Mouse (Mus musculus): ENCODE measurements around the gene Ppm1l.

Ppm1l gene

DNA sequence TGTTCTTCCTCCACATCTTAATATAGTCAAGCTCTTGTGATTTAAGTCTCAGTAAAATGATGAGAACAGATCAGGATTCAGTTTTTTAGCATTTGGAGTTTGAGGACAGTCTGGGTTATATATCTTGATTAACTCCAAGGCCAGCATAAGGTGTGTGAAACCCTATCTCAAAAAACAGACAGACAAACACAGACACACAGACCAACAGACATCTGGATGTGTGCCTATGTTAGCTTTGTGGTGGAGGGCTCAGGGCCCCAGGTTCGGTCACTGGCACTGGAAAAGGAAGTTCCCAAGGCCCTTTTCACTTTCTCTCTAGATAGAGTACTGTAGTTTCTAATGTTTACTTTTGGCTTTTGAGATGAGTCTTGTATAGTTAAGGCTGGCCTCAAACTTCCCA is 23.8 kb downstream of the Ppm1l start:
- no peak for DNase-seq

DNA sequence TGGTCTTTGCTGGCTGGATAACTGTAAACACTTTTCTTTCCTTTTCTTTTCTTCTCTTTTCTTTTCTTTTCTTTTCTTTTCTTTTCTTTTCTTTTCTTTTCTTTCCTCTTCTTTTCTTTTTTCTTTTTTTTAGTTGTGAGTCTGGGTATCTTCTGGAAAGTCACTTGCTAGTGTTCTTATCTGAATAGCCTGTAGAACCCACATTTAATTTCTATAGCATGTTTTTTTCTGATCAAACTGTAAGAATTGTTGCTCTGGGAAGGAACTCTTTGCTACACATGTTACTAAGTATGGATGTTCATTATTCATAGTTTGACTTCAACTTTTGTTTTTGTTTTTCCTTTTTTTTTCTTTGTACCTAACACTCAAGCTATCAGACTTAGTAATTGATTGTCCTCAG is 24.3 kb downstream of the Ppm1l start:
- no peak for DNase-seq

GRCm38 (mm10) chr3:69341514-69341913 is 24.9 kb downstream of the Ppm1l start:
- no peak for DNase-seq

GRCm38 (mm10) chr3:69342247-69342921 is 25.7 kb downstream of the Ppm1l start:
- no peak for DNase-seq

- DNase-seq: no peak
These were observed 26.5 kb downstream of the Ppm1l start for GRCm38 (mm10) chr3:69343124-69343523.

- no peak for DNase-seq
These were observed 29.9 kb downstream of the Ppm1l start for GRCm38 (mm10) chr3:69346514-69346913.

DNA sequence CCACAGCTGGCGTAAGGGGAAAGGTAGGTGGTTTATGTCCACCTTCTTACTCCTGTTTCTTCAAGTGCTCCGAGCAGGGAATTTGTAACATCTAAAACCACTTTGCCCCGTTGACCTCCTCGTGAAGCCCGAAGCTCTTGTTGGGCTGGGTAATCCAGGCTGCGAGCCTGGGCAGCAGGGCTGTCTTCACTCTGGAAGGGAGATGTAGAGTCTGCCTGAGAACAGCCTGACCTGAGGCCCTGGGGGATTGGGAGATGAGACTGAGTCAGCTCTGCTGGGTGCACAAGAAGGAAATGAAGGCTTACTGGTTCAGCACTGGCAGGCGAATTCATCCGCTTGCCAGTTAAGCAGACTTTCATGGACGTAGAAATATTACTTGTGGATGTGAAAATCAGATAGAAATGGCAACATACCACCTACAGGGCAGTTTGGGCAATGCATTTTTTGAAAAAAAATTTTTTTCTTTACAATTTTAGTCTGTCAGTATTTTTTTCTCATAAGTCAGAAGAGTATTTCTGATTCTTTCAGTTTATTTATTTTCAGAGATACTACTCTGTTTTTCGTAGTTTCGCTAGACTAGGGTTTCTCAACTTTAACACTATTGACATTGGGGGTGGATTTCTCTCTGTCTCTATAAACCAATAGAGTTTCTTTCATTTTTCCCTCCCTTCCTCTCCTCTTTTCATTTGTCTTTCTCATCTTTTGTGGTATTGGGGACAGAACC is 31.7 kb downstream of the Ppm1l start:
- no peak for DNase-seq

- DNase-seq: no peak
These were observed 32.2 kb downstream of the Ppm1l start for GRCm38 (mm10) chr3:69348921-69349237.

DNA sequence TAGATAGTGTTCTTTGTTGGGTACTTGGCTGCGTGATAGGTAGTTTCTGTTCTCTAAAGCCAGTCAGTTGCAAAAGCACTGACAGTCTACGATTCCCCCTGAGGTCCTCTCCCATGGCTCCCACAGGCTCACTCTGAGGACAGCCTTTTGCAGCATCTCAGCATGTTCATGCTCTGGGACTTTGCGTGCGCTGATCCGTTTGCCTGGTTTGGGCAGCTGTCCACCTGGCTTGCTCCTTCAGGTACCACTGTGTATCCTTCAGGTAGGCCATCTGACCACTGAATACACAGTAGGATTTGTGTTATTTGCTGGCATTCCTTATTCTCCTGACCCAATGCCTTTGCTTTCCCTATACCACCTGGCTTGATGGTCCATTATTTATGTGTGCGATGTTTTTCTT is 33.3 kb downstream of the Ppm1l start:
- DNase-seq: no peak

- DNase-seq: no peak
These were observed 35.5 kb downstream of the Ppm1l start for GRCm38 (mm10) chr3:69352194-69352593.

DNA sequence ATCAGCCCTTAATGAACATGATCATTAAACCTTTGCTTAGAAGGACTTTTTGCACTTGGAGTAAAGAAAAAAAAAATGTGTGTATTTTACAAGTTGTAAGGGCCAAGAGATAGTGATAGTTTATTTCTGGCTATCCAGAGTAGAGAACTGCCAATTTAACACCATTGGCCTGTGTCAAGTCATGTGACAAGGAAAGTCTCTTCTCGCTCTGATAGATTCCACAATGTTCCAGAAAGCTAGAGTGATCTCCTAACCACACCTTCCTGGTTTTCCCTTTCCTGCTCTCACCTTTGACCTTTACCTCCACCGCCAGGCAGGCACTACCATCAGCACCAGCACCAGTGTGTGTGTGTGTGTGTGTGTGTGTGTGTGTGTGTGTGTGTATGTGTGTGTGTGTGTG is 38.0 kb downstream of the Ppm1l start:
- DNase-seq: no peak

DNA sequence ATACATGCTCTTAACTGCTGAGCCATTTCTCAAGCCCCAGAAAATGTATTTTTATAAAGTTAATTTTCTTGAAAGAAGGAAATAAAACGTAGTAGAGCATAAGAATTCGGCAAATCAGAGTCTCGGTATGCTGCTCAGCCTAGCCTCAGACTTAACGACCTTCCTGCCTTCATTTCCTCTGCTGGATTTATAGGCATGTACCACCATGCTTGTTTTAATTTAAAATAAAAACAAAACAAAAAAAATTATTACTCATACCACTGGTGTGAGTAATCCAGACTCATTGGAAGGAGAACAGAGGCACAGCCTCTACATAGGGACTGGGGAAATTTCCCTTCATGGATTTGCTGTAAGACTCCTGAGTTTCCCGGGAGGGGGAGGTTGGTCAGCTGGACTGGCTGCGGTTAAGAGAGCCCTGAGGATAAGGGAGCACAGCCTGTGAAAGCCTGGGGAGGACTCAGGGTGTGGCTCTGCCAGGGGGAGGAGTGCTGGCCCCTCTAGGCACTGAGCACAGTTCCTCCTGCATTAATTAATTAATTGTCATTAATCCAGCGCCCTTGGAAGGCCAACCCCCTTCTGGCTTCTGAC is 39.5 kb downstream of the Ppm1l start:
- no peak for DNase-seq

- no peak for DNase-seq
These were observed 40.1 kb downstream of the Ppm1l start for GRCm38 (mm10) chr3:69356781-69357180.

DNA sequence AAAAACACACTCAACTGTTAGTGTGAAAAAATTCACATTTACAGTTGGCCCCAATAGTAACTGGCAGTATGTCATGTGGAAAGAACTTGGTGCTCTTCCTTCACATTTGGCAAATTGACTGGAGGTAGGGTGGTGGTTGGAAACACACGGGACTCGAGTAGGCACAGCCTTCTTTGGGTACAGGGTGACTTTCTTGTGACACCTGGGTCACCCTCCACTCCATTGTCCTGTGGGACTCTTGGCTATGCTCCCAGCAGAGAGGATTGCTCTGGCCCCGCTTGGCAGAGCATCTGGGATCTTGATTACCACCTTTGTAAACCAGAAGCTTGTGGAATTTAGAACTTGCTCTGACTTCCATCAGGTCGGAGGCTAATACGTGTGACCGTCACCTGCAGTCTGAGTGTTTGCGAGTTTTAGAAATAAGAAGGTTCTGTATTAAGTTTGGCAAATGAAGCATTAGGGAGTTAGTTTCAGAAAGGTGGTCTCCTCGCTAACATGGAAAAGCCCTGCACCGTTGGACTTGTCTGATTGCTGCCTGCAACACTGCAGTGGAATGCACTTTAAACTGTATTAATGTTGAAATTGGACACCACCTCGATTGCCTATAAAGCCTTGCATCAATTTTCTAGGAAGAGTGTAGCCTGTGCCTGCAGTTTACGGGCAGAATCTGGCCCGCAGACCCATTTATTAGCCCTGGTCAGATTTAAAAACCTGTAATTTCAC is 41.4 kb downstream of the Ppm1l start:
- no peak for DNase-seq

- DNase-seq: no peak
These were observed 41.9 kb downstream of the Ppm1l start for GRCm38 (mm10) chr3:69358620-69358964.

DNA sequence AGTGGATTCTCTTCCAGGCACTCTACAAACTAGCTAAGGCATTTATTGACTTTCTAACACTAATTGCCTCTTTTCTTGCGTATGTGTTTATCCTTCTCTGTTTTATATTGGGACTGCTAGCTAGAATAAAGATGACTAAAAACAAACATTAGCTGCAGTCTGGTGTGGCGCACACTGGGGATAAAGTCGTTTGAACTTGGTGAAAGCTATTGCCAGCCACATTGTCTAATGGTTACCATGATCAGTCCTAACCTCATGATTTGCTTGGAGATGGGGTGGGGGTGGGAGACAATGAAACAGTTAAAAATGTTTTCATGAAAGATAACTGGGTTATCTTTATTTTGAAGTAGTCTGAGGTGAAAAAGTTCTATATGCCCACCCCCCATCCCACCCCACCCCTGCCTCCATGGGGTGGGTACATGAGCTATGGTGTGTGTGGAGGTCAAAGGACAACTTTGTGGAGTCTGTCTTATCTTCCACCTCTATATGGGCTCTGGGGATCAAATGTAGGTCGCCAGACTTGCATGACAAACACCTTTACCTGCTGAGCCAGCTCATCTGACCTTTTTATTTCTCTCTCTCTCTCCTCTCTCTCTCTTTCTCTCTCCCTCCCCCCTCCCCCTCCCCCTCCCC is 43.7 kb downstream of the Ppm1l start:
- no peak for DNase-seq

- peak; percentile 31 for DNase-seq
These were observed 45.1 kb downstream of the Ppm1l start for GRCm38 (mm10) chr3:69361487-69362349.

DNA sequence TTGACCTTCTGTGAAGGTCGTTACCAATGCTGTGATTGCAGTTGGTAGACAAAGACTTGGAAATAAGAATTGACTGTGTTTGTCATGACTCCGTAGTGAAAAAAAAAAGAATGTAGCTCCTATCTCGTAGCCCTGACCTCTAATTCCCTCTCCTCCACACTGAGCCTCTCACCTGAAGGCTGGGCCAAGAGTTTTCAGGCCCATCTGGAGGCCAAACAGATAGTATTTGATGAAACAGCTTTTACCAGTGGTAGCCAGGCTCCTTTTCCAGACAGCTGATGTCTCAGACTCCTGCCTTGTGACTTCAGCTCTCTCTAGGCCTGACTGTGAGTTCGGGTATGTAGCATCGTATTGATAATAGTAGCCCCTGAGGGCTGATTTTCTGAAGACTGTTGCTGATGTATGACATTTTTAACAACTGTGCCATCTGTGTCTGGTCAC is 45.7 kb downstream of the Ppm1l start:
- no peak for DNase-seq

GRCm38 (mm10) chr3:69362906-69363305 is 46.2 kb downstream of the Ppm1l start:
- DNase-seq: no peak

DNA sequence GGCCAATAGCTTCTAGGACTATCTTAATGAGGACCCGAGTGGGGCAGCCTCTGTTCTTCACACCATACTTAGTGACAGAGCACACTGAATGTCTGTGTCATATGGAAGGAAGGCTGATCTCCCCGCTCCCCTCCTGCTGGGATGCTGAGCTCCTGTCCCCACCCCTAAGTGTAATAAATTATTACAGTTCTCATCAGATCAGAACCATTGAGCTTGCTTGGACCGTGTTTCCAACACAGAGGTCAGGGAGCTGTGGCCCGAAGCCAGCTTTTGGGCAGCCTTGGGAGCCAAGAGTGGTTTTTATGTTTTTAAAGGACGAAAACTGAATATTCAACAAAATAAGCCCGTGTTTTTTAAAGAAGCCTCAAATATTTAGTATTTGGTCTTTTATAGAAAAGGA is 47.5 kb downstream of the Ppm1l start:
- no peak for DNase-seq

- DNase-seq: no peak
These were observed 51.3 kb downstream of the Ppm1l start for GRCm38 (mm10) chr3:69367916-69368315.

DNA sequence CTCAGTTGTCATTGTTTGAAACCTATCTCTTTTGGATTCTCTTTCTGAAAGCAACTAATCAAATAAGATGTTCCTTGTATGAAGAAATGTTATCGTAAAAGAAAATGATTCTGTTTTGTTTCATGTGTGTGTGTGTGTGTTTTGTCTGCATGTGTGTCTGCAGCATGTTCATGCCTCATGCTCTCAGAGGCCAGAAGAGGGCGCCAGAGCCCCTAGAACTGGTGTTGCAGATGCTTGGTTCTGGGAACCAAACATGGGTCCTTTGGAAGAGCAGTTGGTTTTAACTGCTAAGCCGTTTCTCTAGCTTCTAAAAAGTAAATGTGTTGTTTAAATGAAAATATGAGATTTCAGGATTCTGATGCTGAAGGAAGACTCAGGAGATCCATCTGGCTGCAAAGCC is 56.1 kb downstream of the Ppm1l start:
- DNase-seq: no peak
